Mouse (Mus musculus) neutrophil, adult 5-6 weeks (primary cell): ENCODE measurements around the gene Plxnc1. TPM values are rescaled to one million over a fixed set of nuclear protein-coding genes. Genes with fewer than 3 reads are reported as not detected.

Source experiments
- ATAC-seq: fragments of 151-379, 151-347 bp; 2 replicates; pipeline ENCODE4 v1.8.0; 2017; ENCODE audit warnings: mild to moderate bottlenecking, moderate TSS enrichment; ENCODE audit not compliant: insufficient number of reproducible peaks, poor library complexity, low FRiP score, severe bottlenecking; ENCODE audit errors: extremely low read depth
- total RNA-seq: library from RNA; stranded (forward); fragments of 200-1000 nt; gene quantifications from 2 replicates; pipeline ENCODE4 v1.2.3, GENCODE M21; 2017

Plxnc1 gene
- total RNA-seq, 1 experiment from 2014 or later: 47.5 TPM

- ATAC-seq: no peak
Measured at GRCm38 (mm10) chr10:94804029-94804908, 140.4 kb downstream of the Plxnc1 start.

DNA sequence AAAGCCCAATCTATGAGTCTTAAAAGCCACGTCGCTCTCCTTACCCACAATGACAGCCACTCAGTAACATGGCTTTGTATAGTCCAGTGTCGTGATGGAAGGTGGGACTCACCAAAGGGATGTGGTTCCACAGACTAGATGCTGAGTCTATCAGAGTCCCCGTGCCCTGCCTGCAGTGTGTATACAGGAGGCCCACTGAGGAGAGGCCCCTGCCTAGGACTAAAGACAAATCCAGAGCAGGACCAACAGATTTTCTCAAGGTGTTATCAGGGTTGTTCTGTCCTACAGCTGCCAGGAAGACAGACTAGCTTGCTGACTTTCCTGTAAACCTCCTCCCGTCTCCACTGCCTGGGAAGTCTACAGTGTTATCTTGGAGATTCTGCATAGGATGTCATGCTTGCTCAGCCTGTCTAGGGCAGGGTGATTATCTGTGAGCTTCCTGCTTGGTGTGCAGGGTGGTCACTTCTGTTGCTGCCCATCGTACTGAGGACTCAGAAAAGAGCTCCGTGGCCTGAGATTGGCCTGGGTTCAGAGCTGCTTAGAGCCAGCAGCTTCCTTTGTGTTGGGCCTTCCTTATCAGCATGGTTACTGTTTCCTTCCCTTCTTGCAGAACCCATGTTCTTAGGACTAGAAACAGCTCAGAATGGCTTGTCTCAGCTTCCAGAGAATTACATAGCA, 143.8 kb downstream of the Plxnc1 start:
- ATAC-seq: no peak

GRCm38 (mm10) chr10:94799485-94800239, 145.0 kb downstream of the Plxnc1 start:
- no peak for ATAC-seq

GRCm38 (mm10) chr10:94798128-94798527, 146.5 kb downstream of the Plxnc1 start:
- no peak for ATAC-seq

DNA sequence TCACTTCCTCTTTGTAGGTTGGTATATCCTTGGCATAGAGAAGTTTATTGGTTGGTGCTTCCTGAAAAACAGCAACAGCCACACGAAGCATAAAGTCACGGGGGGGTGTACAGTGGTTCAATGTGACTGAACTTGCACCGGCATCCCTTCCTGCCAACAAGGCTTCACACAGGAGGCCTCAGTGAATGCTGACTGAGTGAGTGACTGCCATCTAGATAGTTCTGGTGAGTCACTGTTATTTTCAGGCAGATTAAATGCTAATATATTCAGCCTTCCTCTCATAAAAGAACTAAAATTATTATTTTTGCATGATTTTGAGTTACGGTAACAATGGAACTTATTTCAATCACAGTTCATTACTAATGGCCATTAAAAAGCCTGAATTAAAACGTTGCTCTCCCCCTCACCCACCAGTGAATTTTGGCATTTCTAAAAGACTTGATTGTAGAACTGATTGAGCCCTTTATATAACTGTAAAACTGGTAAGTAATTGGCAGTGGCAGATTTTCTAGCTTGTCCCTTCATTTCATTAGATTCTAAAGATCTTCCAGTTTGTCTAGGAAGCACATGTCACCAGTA, 149.9 kb downstream of the Plxnc1 start:
- no peak for ATAC-seq

GRCm38 (mm10) chr10:94793914-94794313, 150.7 kb downstream of the Plxnc1 start:
- no peak for ATAC-seq

DNA sequence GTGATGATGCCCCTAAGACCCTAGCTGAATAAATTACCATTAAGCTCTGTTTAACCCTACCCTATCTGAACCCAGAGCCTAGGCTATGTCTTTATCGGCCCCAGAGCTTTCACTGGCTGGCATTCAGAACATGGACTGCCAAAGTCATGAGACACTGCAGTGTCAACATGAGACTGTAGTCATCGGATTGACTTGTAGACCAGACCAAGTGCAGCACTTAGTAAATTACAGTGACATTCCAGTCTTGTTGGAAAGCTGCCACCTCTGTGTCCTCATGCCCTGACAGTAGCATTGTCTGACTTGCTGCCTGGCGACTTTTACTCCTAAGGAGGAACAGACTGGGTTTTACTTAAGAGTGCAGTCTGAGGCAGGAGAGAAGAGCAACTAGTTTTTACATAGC, 155.4 kb downstream of the Plxnc1 start:
- ATAC-seq: no peak

- no peak for ATAC-seq
Measured at GRCm38 (mm10) chr10:94780618-94781262, 163.9 kb downstream of the Plxnc1 start.

DNA sequence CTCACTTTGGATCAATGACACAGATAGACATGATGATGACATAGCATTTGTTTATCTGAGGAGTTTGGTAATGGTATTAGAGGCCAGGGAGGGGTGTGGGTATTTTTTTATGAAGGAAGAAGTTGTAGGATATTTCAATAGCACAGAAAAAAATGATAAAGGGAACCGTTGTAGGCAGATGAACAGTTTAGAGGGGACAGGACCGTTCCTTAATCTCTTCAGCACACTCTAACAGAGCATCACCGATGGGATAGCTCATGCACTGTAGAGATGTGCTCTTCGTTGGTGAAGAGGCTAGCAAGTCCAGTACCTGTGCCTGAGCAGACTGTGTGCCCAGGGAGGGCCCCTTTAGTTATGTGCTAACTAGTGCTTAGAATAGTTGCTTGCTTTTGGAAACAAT, 165.3 kb downstream of the Plxnc1 start:
- no peak for ATAC-seq

GRCm38 (mm10) chr10:94777576-94777975, 167.1 kb downstream of the Plxnc1 start:
- no peak for ATAC-seq

GRCm38 (mm10) chr10:94771496-94771895, 173.1 kb downstream of the Plxnc1 start:
- ATAC-seq: no peak

GRCm38 (mm10) chr10:94747011-94747410, 197.6 kb downstream of the Plxnc1 start:
- ATAC-seq: no peak

DNA sequence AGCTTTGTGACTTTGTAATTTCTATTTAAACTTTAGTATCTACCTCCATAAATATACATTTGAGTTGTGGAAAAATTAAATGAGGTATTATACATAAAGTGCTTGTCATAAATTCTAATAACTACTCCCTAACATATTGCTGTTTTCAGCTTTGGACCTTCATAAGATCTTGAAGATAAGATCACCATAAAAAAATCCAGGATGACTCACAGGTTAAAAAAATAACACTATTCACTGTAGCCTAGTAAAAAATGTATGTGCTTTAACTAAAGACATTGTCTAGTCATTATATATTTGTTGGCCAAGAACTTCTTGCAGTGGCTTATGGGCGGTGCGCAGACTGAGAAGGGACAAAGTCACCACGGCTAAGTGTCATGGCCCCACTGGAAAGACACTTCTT, 203.2 kb downstream of the Plxnc1 start:
- no peak for ATAC-seq
